Mouse (Mus musculus) stomach, postnatal 0 days (tissue): ENCODE data around the gene Pigs. TPM values are rescaled to one million over a fixed set of nuclear protein-coding genes. Genes with fewer than 3 reads are reported as not detected.

Experiments
- ATAC-seq: fragments of 200-750 bp; cut with Nextera tagmentation; 2 replicates; pipeline ENCODE4 v1.8.0; 2017; ENCODE audit not compliant: low FRiP score, low TSS enrichment
- DNase-seq: peaks from one replicate; pipeline ENCODE4 v3.0.0-alpha.2; 2016; ENCODE audit warnings: low spot score
- H3K27ac ChIP-seq: fragments of 300-500 bp; sonication (generic); replicated peaks from 2 replicates; pipeline ENCODE4 v1.5.1; 2014; ENCODE audit warnings: mild to moderate bottlenecking, control low read depth
- H3K27me3 ChIP-seq: fragments of 300-500 bp; sonication (generic); 2 replicates; pipeline ENCODE4 v1.6.1; 2014; ENCODE audit warnings: low read length; ENCODE audit not compliant: control insufficient read depth, insufficient read depth
- H3K36me3 ChIP-seq: fragments of 300-500 bp; sonication (generic); 2 replicates; pipeline ENCODE4 v1.6.1; 2014; ENCODE audit warnings: low read length, mixed read lengths; ENCODE audit not compliant: control insufficient read depth, insufficient read depth
- H3K4me1 ChIP-seq: fragments of 300-500 bp; sonication (generic); replicated peaks from 2 replicates; pipeline ENCODE4 v1.6.1; 2014; ENCODE audit warnings: antibody characterized with exemption; ENCODE audit not compliant: control insufficient read depth, insufficient read depth
- H3K4me2 ChIP-seq: fragments of 300-500 bp; sonication (generic); replicated peaks from 2 replicates; pipeline ENCODE4 v1.6.1; 2014; ENCODE audit warnings: low read depth, mild to moderate bottlenecking, control low read depth, moderate library complexity
- H3K4me3 ChIP-seq: fragments of 300-500 bp; sonication (generic); 2 replicates; pipeline ENCODE4 v1.5.1; 2014; ENCODE audit warnings: low read depth, low read length, control low read depth
- H3K9ac ChIP-seq: fragments of 300-500 bp; sonication (generic); 2 replicates; pipeline ENCODE4 v1.6.1; 2014; ENCODE audit warnings: mild to moderate bottlenecking, low read length, control low read depth, mixed read lengths
- H3K9me3 ChIP-seq: fragments of 300-500 bp; sonication (generic); 2 replicates; pipeline ENCODE4 v1.6.1; 2016; ENCODE audit warnings: low read length; ENCODE audit not compliant: control insufficient read depth
- CTCF ChIP-seq: IDR thresholded peaks from 2 replicates; pipeline ENCODE4 v1.5.1; 2016; ENCODE audit warnings: antibody characterized with exemption, low read depth, mild to moderate bottlenecking, moderate library complexity
- EP300 ChIP-seq: optimal IDR thresholded peaks from 2 replicates; pipeline ENCODE3; 2016; ENCODE audit warnings: antibody characterized with exemption
- WGBS: fragments of 180-500 bp; shearing (Covaris S2); extraction: QIAGEN DNeasy Blood & Tissue Kit; methylation state at CpG from one replicate; pipeline ENCODE4 v1.1.7; 2014; 5-methylcytosine and 5-hydroxymethylcytosine counted together
- polyA plus RNA-seq: library from polyadenylated mRNA; unstranded; fragments of >200 nt; fragmentation: Nextera tagmentation; extraction: Ambion mirVana; gene quantifications from 2 replicates; pipeline ENCODE4 v1.2.1, GENCODE M21; 2015

Pigs gene
- polyA plus RNA-seq, 1 experiment from 2014 or later, result 36.2 TPM

DNA sequence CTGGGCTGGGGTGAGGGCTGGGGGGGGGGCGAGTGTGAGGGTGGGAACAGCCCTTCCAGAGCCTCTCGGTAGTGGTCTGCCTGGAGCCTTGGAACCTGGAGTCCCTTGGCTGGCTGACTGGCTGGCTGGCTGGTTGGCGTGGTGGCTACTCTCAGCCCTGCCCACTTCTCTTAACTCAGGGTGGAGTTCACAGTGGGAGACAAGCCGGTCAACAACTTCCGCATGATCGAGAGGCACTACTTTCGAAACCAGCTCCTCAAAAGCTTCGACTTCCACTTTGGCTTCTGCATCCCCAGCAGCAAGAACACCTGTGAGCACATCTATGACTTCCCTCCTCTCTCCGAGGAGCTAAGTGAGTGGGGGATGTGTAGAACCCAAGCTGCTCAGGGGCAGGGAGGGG, 19.7 kb downstream of the Pigs start:
- peak overlapping the region; percentile 53 for H3K27ac ChIP-seq
- ATAC-seq, result 0 out of 2 replicates have a peak, but pooled peaks have one; percentile 13
- H3K9me3 ChIP-seq, result no peaks in the 10 kb centered on the region
- 66% methylated on average over 8 of the region's 9 CpGs for WGBS
- no peaks in the 10 kb centered on the region for H3K4me1 ChIP-seq
- H3K36me3 ChIP-seq, result peaks cover 2% of the 10 kb centered on the region; the same call in 1 of the 2 replicates
- H3K9ac ChIP-seq, result no peak overlapping the region
- no peak overlapping the region for H3K4me2 ChIP-seq
- H3K4me3 ChIP-seq, result no peak overlapping the region
- TF ChIP-seq EP300, result no peak
- TF ChIP-seq CTCF, result no peak
- no peak for DNase-seq
- H3K27me3 ChIP-seq, result no peaks in the 10 kb centered on the region

DNA sequence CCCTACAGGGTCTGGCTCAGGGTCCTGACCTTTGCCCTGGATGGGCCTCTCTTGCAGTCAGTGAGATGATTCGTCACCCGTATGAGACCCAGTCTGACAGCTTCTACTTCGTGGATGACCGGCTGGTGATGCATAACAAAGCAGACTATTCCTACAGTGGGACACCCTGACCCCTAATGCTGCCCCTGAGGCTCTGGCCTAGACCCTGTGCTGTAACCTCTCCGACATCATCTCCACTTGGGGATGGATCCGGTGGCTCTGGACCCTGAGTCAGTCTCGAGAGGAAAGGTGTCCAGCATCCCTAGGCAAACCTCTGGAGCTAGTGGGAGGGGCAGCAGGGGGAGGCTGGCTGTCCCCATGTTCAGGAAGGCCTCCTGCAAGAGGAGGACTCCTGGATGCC, 20.3 kb downstream of the Pigs start:
- WGBS, result 55% methylated on average over 7 of the region's 7 CpGs
- H3K4me3 ChIP-seq, result no peak overlapping the region
- DNase-seq (no peak), ATAC-seq (no peak)
- peaks cover 2% of the 10 kb centered on the region; the same call in 1 of the 2 replicates for H3K36me3 ChIP-seq
- no peak overlapping the region for H3K9ac ChIP-seq
- no peaks in the 10 kb centered on the region for H3K4me1 ChIP-seq
- H3K27ac ChIP-seq, result no peak overlapping the region
- no peaks in the 10 kb centered on the region for H3K9me3 ChIP-seq
- no peak overlapping the region for H3K4me2 ChIP-seq
- no peaks in the 10 kb centered on the region for H3K27me3 ChIP-seq
- TF ChIP-seq EP300 (no peak), CTCF (no peak)

DNA sequence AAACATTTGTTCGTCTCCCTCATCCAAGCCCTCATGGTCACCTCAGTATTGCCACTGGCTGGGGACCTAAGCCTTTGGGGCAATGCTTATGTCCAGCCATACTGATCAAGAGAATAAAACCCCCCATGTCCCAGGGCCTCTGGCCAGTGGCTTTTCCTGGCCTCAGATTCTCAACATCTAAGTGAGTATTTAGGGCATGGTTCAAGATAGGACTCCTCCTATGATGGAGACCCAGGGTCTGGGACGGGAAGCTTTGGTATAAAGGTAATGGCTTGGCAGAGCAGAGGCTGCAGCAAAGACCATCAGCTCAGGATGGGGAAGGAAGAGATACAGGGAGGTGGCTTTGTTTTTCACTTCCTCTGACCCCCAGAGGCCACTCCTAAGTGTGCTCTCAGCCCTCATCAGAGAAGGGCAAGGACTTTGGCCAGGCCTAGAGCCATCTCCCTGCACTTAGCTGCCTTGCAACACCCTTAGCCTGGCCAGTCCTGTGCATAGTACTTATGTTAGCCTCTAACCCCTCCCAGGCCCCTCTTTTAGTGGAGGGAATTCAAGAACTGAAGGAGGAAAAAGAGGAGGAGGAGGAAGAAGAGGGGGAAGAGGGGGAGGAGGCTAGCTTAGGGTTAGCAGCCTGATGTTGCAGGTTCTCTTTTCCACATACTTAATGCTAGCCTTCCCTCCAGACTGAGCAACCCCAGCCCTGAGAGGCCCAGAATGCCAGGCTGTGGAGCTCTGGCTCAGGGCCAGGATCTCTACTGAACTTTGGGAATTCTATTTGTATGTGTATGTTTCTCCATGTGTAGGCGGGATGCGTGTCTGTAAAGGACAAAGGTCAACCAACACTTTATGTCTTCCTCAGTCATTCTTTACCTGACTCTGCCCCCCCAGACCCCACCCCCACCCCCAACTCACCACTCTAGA, 21.5 kb downstream of the Pigs start:
- H3K27ac ChIP-seq, result no peak overlapping the region
- no peaks in the 10 kb centered on the region for H3K4me1 ChIP-seq
- no peaks in the 10 kb centered on the region for H3K9me3 ChIP-seq
- H3K36me3 ChIP-seq, result peaks cover 2% of the 10 kb centered on the region; the same call in 1 of the 2 replicates
- no peak overlapping the region for H3K9ac ChIP-seq
- 58% methylated on average over 4 of the region's 4 CpGs for WGBS
- DNase-seq, result no peak
- no peaks in the 10 kb centered on the region for H3K27me3 ChIP-seq
- no peak overlapping the region for H3K4me2 ChIP-seq
- H3K4me3 ChIP-seq, result no peak overlapping the region
- no peak for TF ChIP-seq CTCF
- no peak for TF ChIP-seq EP300
- ATAC-seq, result no peak

DNA sequence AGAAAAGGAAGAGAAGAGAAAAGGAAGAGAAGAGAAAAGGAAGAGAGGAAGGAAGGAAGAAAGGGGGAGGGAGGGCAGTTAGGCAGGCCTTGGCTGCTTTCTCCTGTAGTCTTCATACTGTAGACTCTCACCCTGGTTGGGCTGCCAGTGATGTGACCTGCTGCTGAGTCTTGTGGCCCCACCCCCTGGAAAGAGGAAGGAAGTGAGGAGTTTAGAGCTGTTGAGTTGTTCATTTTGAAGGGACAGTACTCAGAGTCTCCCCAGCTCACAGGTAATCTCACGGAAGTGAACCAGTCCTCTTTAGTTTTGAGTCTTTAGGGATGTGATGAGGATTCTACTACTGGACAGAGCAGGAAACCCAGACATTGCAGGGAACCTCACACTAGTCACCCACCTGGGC, 24.9 kb downstream of the Pigs start:
- TF ChIP-seq EP300, result no peak
- TF ChIP-seq CTCF, result no peak
- Histone ChIP-seq H3K27me3 (no peaks in the 10 kb centered on the region), H3K9ac (no peak overlapping the region), H3K36me3 (peaks cover 2% of the 10 kb centered on the region; the same call in 1 of the 2 replicates), H3K4me1 (no peaks in the 10 kb centered on the region), H3K4me2 (no peak overlapping the region), H3K9me3 (no peaks in the 10 kb centered on the region), H3K27ac (no peak overlapping the region), H3K4me3 (no peak overlapping the region)
- DNase-seq (no peak), ATAC-seq (no peak)
- 89% methylated on average over 1 of the region's 1 CpGs for WGBS

DNA sequence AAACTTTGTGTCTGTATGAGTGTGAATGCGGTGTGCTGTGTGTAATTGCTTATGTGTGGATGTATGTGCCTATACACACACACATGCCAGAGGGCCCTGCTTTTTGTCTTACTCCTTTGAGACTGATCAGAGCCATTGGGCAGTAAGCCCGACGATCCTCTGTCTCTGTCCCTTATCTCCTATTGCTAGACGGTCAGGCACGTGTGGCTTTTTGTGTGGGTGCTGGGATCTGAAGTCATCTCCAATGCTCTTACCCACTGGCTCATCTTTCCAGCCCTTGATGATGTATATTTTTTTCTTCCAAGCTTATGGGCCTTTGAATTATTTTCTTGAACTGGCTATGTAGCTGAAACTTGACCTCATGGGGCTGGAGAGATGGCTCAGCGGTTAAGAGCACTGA, 26.7 kb downstream of the Pigs start:
- Histone ChIP-seq H3K4me3 (no peak overlapping the region), H3K27ac (no peak overlapping the region), H3K4me1 (no peaks in the 10 kb centered on the region), H3K27me3 (no peaks in the 10 kb centered on the region), H3K4me2 (no peak overlapping the region), H3K36me3 (no peaks in the 10 kb centered on the region), H3K9ac (no peak overlapping the region), H3K9me3 (no peaks in the 10 kb centered on the region)
- ATAC-seq (no peak), DNase-seq (no peak)
- no peak for TF ChIP-seq CTCF
- TF ChIP-seq EP300, result no peak
- 86% methylated on average over 6 of the region's 6 CpGs for WGBS
